Mouse (Mus musculus) T-helper 2 cell (primary cell): ENCODE data around the gene Tmem219.

Source experiments
- in situ Hi-C: fragments of 300-600 bp; cut with MboI, MseI; formaldehyde crosslinking; loops from one replicate; pipeline ENCODE4 v1.15.1; 2025; ENCODE audit warnings: high pct_unique_total_duplicates

Gene Tmem219

GRCm38 (mm10) chr7:126863791-126864190 is 58.9 kb downstream of the Tmem219 start:
- in situ Hi-C loops: no loop called here

GRCm38 (mm10) chr7:126862147-126862784 is 60.5 kb downstream of the Tmem219 start, which contains the start of gene Ino80e:
Gene Ino80e, minus strand, starts transcription at chr7:126862377.
- in situ Hi-C loops: no loop called here

- in situ Hi-C loops: no loop called here
Measured at GRCm38 (mm10) chr7:126861429-126862130, 61.1 kb downstream of the Tmem219 start, which contains the start of gene Hirip3. Gene Hirip3, plus strand, starts transcription at chr7:126861972.

- in situ Hi-C loops: no loop called here
Measured at GRCm38 (mm10) chr7:126860987-126861386, 61.7 kb downstream of the Tmem219 start.

GRCm38 (mm10) chr7:126856741-126857420 is 65.8 kb downstream of the Tmem219 start:
- in situ Hi-C loops: no loop called here

- in situ Hi-C loops: no loop called here
Measured at GRCm38 (mm10) chr7:126855641-126856040, 67.1 kb downstream of the Tmem219 start.

GRCm38 (mm10) chr7:126853454-126853853 is 69.3 kb downstream of the Tmem219 start:
- in situ Hi-C loops: no loop called here

- in situ Hi-C loops: no loop called here
Measured at GRCm38 (mm10) chr7:126851192-126851591, 71.5 kb downstream of the Tmem219 start.

- in situ Hi-C loops: no loop called here
Measured at GRCm38 (mm10) chr7:126850161-126850560, 72.6 kb downstream of the Tmem219 start.

GRCm38 (mm10) chr7:126848794-126849193 is 73.9 kb downstream of the Tmem219 start:
- in situ Hi-C loops: no loop called here

GRCm38 (mm10) chr7:126847421-126848398 is 75.0 kb downstream of the Tmem219 start:
- in situ Hi-C loops: no loop called here

- in situ Hi-C loops: no loop called here
Measured at GRCm38 (mm10) chr7:126847116-126847420, 75.6 kb downstream of the Tmem219 start, which contains the start of gene Doc2a. Gene Doc2a, plus strand, starts transcription at chr7:126847416.

- in situ Hi-C loops: no loop called here
Measured at GRCm38 (mm10) chr7:126845516-126845915, 77.2 kb downstream of the Tmem219 start.

GRCm38 (mm10) chr7:126843276-126843675 is 79.4 kb downstream of the Tmem219 start:
- in situ Hi-C loops: no loop called here
